Mouse (Mus musculus) left cerebral cortex, postnatal 25 days (tissue): ENCODE measurements at regions not wholly inside any gene's neighbourhood (a gene's known extent, or its start where the extent isn't known, plus 50 kb on each side); places are given as distances from the start of the nearest gene placed in this dataset.

Experiments used
- DNase-seq, 2 experiments: peaks; one replicate each; pipeline ENCODE4 v3.0.0; 2022; ENCODE audit warnings: low spot score in 2 of 2, mixed read lengths in 1 of 2
- intact Hi-C: fragments of 180-260 bp; cut with DNase I; formaldehyde crosslinking; loops from one replicate; pipeline ENCODE4 v1.15.1; 2025

DNA sequence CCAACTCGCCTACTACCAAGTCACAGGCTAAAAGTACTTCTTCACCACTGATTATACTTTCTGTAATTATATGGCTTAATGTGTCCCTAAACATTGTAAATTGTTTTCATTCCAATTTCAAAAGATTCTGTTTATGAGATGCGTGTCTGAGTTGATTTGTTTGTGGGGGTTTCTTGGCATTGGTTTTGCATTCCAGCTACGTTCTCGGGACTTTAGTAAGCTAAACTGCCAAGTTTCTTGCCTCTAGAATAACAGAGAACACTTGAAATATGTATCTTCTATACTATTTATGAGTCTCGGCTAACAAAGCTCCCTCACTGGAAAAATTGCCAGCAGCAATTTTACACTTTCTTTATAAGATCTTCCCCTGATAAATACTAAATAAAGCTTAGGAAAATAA, 609.2 kb upstream of the Alcam start:
- intact Hi-C loops: no loop called here
- no peak for DNase-seq

DNA sequence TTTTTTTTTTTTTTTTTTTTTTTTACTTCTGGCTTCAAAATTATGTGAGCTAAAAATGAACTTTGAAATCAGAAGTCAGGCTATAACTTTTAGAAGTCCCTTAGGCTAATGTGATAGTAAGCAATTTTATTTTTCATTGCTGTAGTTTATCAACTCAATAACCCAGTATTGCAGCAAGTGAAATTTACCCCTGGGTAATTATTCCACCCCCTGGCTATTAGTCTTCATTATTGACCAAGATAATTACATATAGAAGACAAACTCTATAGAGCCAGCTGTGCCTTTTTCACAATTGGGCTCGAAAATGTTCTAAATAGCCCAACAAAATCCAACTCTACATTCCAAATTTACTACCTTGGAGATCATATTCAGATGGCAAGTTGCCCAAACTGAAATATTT, 572.2 kb upstream of the Alcam start:
- no peak for DNase-seq
- intact Hi-C loops: no loop called here

GRCm38 (mm10) chr16:53011847-53012246, 558.0 kb upstream of the Alcam start:
- DNase-seq: no peak
- intact Hi-C loops: no loop called here

DNA sequence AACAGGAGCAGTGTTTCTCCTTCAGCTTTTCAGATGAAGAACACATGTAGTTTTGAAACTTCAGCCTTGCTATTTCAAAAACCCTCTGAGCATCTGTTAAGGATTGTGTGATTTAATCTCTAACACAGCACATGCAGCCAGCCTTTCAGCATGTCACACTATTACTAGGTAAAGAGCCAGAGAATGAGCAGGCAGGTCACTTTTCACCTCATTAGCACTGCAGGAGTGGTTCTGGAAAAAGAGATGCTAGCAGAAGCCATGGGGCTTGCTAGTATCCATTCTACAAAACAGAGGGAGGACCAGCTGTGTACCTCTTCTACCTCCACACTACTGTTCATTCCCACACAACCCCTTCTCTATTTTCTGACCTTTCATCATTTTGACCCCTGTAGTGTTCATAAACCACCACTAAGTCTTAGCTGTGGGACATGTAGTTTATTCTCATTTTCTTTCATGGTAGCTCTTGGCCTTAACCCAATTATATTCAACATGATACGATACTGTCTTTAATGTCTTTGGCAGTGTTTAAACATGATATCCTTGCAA, 535.1 kb upstream of the Alcam start:
- intact Hi-C loops: no loop called here
- no peak for DNase-seq

- peak in 1 of 2 experiments; percentile 1 for DNase-seq
- intact Hi-C loops: no loop called here
Measured at GRCm38 (mm10) chr16:52984336-52984735, 530.5 kb upstream of the Alcam start.

- no peak for DNase-seq
- intact Hi-C loops: no loop called here
Measured at GRCm38 (mm10) chr16:52980995-52981394, 527.1 kb upstream of the Alcam start.

- intact Hi-C loops: no loop called here
- peak in 1 of 2 experiments; percentile 4 for DNase-seq
Measured at GRCm38 (mm10) chr16:52972811-52973210, 518.9 kb upstream of the Alcam start.

DNA sequence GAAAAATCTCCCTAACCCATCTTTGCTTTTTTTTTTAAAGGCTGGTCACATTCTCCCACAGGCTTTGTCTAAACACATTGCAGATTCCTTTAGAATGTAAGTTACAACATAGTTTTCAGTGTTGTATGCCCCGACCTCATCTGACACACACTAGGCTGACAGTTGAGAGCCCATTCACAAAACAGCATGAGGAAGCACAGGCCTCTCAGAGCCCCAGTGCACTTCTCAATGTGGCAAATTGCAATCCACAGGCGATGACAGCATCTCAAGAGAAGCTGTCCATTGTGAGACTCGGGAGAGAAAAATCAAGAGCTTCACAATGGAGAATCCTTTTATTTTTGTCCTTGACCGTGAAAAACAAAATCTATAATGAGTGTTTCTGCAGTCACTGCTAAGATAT, 493.8 kb upstream of the Alcam start:
- intact Hi-C loops: no loop called here
- no peak for DNase-seq

GRCm38 (mm10) chr16:52934749-52935148, 480.9 kb upstream of the Alcam start:
- intact Hi-C loops: no loop called here
- DNase-seq: no peak

DNA sequence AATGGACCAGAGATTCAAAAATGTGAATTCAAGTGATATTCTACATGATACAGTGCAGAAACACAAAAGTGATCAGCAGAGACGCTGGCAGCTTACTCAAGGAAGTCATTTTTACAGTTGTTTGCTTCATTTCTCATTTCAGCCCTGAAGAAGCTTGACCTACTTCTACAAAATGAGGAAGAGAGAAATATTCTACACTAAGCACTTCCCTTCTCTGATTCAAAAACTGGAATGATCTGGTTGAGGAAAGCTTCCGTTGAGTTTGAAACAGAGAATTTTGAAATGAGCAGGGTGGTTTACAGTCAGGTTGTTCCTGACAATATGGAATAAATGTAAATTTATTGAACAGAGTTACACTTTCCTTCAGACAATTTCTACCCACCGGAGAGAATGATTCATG, 478.1 kb upstream of the Alcam start:
- intact Hi-C loops: no loop called here

DNA sequence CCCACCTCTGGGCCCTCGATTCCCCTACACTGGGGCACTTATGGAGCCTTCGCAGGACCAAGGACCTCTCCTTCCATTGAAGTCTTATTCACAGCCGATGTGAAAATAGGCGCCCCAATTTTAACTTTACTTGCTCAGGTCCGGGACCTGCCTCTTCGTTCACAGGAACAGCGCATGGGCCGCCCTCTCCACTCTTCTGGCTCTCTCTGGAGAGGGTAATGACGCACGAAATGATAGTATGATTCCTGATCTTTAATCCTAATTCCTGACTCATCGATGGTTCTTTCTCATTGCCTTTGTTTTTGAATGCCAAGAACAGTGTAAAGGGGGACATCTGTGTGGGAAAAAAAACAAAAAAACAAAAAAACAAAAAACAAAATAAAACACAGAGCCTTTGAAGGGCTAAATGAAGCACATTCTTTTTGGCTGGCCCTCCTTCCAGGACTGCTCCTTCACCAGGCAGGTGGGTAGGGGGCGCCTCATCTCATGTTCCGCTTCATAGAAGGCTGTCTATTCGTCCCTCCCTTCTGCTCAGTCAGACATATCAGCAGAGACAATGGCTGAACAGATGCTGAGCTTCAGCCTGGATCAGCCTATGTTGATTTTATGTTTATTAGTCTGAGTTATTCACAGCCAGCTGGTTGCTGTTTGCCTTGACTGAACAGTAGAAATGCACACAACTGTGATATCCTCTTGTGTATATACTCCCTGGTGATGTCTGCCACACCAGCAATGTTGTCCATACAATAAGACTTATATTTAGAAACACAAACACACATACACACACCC, 438.8 kb upstream of the Alcam start:
- no peak for DNase-seq
- intact Hi-C loops: no loop called here

More for the DNA sequence above, 478.1 kb upstream of the Alcam start:
- peak in 1 of 2 experiments; percentile 5 for DNase-seq

DNA sequence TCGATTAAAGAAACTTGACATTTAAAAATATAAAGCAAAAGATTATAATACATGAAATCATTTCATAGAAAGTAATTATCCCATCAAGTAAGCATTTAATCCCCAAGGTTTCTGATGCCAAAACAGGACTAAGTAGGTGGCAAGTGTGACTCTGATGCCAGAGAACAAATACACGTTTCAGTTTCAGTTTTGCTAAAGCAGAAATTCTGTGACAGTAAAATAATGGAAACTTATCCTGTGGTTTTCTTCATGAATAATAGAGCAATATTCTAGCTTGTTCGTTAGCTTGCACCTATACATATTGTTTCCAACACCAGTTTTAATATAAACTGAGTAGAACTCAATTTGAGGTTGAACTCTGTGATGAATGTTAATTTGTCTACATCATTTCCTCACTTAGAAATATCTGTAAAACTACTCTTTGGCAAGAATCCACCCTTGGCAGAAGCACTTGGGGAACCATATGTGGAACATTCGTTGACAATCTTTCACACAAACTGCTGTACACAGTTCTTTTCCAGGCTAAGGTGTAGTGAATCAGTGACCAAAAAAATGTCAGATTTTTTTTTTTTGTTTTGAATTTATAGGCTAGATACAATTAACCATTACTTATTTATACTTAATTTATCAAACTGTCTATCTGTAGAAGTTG, 425.7 kb upstream of the Alcam start:
- peak in 1 of 2 experiments; percentile 69 for DNase-seq
- intact Hi-C loops: no loop called here

DNA sequence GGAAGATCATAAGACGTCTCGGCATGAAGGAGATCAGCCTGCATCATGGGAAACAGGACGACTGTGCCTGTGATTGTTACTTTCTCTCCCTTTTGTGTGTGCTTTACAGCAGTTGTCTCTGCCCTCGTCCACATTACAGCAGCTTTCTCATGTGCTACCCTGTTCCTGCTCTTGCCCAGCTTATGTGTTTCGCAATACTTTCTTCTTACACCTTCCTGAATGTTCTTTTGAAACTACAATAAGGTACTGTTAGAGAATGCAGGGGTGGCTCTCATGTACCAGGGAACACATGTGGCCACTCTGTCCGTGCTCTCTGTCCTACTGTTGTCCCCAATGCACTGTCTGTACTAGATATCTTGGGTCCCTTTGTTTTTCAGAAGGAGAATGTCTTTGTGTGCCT, 414.0 kb upstream of the Alcam start:
- DNase-seq: no peak
- intact Hi-C loops: no loop called here

- no peak for DNase-seq
- intact Hi-C loops: no loop called here
Measured at GRCm38 (mm10) chr16:52863554-52863953, 409.7 kb upstream of the Alcam start.

DNA sequence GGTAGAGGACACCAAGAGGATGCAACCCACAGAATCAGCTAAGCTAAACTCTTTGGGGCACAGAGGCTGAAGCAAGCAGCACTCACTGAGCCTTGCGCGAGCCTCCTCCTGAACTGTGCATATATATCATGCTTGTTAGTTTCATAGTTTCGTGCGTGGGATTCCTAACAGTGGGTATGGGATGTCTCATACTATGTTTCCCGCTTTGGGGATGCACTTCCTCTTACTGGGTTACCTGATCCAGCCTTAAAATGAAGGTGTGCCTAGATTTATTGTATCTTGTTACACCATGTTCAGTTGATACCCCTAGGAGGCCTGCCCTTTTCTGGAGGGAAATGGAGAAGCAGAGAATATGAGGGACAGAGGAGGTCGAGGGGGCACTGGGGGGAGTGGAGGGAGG, 407.4 kb upstream of the Alcam start:
- no peak for DNase-seq
- intact Hi-C loops: no loop called here

DNA sequence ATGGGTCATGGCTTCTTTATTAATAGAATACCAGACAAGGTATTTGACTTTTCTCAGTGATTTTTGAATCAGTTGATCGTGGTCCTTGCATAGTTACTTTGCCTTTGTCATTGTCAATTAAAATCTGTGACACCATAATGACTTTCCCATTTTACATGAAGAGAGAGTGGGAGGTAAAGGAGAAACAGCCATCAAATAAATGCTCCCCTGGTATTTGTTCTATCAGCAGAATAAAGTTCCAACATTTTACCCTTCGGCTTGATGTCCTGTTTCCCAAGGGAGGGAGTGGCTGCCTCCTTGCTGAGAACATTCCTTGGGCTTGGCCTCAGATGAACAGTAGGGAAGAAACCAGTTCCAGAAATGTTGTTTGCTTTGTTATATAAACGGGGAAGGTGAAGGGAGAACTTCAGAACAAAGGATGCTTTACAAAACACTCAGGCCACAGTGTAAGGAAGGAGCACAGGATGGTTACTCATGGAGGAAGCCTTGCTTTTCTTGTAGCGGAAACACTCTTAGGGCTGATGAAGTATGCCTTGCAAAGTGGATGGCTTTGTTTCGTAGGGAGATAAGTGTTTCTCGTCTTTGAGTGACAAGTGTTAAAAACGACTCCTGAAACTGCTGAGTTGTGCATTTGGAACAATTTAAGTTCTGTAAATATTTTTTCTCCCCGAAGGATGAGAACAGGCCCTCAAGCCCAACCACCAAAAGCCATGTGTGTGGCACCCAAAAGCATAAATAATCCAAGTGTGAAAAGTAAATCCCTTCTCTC, 404.8 kb upstream of the Alcam start:
- DNase-seq: no peak

GRCm38 (mm10) chr16:52851129-52851528, 397.3 kb upstream of the Alcam start:
- no peak for DNase-seq
- intact Hi-C loops: no loop called here

More for the DNA sequence above, 404.8 kb upstream of the Alcam start:
- intact Hi-C loops: no loop called here

DNA sequence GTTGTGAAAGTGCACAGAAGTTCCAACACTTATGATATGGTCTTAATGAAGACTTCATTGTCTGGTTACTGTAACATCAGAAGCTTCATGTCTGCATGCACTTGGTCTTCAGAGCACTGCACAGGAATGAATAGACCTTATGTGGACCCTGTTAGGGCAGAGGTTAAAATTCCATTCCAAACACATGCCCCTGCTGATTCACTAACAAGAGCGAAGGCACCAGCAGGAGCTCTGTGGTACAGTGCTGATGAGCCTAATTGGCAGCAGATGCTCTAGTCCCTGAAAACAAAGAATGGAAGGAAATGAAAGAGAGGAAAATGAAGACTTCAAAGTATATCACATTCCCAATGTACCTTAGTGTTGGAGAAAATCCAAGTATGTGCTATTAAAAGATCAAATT, 365.1 kb upstream of the Alcam start:
- intact Hi-C loops: no loop called here
- no peak for DNase-seq

DNA sequence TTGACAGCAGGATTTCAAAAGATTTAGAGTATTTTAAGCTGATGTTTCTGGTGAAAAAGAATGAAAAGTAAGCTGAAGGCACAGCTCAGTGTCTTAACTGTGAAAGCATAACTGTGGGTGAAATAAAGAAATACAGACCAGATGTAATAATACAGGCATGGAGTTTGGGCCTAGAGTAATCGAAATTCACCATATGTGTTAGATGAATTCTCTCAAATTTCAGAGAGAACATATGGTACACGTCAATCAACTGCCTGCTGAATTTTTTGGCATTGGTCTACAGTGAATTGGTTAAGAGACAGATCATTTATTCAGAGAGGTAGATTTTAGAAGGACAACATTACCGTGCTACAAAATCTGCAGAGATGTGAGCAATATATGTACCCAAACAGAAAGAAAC, 357.3 kb upstream of the Alcam start:
- intact Hi-C loops: no loop called here
- DNase-seq: no peak

DNA sequence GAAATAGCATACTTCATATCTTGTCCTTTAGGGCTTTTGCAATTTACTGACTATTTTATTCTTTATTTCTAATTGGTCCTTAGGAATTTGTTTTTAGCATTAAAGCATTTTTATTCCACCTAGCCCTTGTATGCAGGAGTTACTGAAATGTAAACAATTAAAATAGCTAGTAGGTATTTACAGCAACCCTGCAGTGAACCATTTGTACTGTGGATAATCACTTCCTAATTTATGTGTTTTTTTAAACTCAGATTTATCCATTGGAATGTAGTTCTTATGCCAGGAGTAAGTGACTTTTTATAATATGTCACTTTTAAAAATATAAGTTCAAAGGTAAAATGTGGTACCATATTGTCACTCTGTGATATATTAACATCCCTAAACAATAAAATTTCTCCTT, 350.5 kb upstream of the Alcam start:
- intact Hi-C loops: no loop called here
- no peak for DNase-seq
